Mouse (Mus musculus): ENCODE data around the gene Gm17631. TPM values are rescaled to one million over a fixed set of nuclear protein-coding genes. Genes with fewer than 3 reads are reported as not detected.

Gm17631 gene
- total RNA-seq (2023), result not detected

DNA sequence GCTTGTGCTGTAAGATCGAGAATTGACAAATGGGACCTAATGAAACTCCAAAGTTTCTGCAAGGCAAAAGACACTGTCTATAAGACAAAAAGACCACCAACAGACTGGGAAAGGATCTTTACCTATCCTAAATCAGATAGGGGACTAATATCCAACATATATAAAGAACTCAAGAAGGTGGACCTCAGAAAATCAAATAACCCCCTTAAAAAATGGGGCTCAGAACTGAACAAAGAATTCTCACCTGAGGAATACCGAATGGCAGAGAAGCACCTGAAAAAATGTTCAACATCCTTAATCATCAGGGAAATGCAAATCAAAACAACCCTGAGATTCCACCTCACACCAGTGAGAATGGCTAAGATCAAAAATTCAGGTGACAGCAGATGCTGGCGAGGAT is at the start of gene Gm17631:
Gene Gm17631 (plus strand): TSS at position 301 of the 400 bp plus-strand sequence.

GRCm38 (mm10) chr6:129876549-129876948 is 14.1 kb downstream of the Gm17631 start, which contains the start of gene Klra17:
TSS of gene Klra17 (minus strand) at chr6:129876672.

Other genes with a start within 250 kb of the Gm17631 start
- 1 to 10 TPM in 1 of 2 experiments, under 1 TPM in 1; 0.56 to 1.5 TPM for gene Klrk1, start 238.8 kb upstream of the Gm17631 start, total RNA-seq (2023)
- gene Klrc3, start 219.3 kb upstream of the Gm17631 start, total RNA-seq (2023), result not detected
- 1 to 10 TPM in 1 of 2 experiments, under 1 TPM in 1; 0.87 to 1.6 TPM for gene Klrc2, start 202.0 kb upstream of the Gm17631 start, total RNA-seq (2023)
- 1 to 10 TPM in 1 of 2 experiments, under 1 TPM in 1; 0.70 to 1.3 TPM for gene Klrc1, start 183.7 kb upstream of the Gm17631 start, total RNA-seq (2023)
- gene Klri1, start 145.5 kb upstream of the Gm17631 start, total RNA-seq (2023), result not detected
- gene Klri2, start 122.2 kb upstream of the Gm17631 start, total RNA-seq (2023), result under 1 TPM in 1 of 2 experiments, not detected in 1; 0.44 TPM
- not detected for gene Gm156, start 78.4 kb upstream of the Gm17631 start, total RNA-seq (2023)
- gene Klra17, start 14.0 kb downstream of the Gm17631 start, total RNA-seq (2023), result not detected
- not detected for gene Klra5, start 55.0 kb downstream of the Gm17631 start, total RNA-seq (2023)
- under 1 TPM in 1 of 2 experiments, not detected in 1; 0.81 TPM for gene Klra6, start 164.3 kb downstream of the Gm17631 start, total RNA-seq (2023)
- not detected for gene Klra4, start 204.6 kb downstream of the Gm17631 start, total RNA-seq (2023)